Mouse (Mus musculus) CH12F3 (cell line): ENCODE data around the gene Gm33543.

ENCODE experiments used
- in situ Hi-C: fragments of 300-500 bp; cut with MboI; formaldehyde crosslinking; loops from 2 replicates; pipeline ENCODE4 v1.14.3; 2020; ENCODE audit warnings: low sequenced_read_pairs

Gm33543 gene

DNA sequence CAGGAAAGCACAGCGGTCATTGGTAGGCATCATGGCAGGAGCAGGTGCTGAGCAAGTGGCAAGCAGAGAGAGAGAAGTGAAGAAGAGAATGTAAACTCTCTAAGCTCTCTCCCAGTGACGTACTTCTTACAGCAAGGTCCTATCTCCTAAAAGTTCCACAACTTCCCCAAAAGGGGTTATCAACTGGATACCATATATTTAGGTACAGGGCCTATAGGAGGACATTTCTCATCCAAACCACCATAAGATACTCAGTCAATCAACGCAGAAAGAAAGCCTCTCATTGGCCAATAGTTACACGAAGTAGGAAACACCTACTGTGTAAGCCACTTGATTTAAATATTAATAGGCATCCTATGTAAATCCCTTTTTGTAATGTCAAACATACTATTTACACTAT, 3.7 kb downstream of the Gm33543 start:
- in situ Hi-C loops: no loop called here

- in situ Hi-C loops: no loop called here
These were observed 6.0 kb downstream of the Gm33543 start for GRCm38 (mm10) chr10:95836530-95837264.

DNA sequence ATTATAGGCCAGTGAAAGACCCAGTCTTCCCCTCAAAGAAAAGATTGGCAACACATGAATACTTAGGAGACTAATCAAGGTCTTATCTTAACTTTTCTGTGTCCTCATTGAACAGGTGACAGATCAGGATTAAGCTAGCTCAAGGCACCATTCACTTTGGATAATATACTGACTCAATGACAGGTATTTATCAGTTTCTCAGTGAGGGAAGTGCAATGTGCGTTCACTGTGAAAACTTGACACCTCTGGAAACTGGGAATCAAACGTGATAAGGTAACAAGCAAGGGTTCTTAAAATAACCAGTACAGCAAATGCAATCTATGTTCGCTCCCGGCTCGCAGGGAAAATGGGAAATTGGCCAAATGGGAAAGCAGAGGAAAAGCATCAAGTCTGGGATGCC, 11.8 kb downstream of the Gm33543 start:
- in situ Hi-C loops: no loop called here

DNA sequence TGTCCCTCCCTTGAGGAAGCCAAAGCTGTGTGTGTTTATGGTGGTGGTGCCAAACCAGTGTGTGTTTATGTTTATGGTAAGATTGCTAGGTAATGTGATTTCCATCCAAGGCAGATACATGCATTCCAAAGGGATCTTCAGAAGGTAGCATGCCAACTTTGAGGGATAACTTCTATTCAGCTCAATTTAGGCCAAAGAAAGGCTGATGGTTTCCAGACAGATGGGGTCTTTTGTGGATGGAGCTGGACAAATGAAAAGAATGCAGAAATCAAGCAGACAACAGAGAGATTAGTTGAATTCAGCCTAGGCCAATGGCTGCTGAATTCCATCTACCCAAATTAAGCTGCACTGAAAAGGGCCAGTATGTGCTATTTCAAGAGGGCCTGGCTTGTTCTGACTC, 13.3 kb downstream of the Gm33543 start:
- in situ Hi-C loops: no loop called here

GRCm38 (mm10) chr10:95828374-95828773, 14.4 kb downstream of the Gm33543 start:
- in situ Hi-C loops: no loop called here

DNA sequence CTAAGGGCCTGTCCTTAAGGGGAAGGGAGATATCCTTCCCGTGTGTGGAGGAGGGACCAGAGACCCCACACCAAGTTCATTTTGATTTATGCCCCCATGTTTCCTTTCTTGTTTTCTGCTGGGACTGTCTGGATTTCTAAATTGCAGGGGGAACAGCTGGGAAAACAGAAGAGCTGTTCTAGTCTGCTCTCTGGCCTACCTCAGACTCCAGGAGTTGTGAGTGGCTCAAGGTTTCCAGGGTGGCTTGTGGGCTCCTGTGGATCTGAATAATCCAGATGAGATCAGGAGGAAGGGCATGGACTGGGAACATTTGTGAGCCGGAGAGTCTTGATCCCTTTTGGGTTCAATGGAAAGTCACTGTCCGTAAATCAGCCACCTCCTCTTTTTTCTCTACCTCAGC, 17.1 kb downstream of the Gm33543 start:
- in situ Hi-C loops: no loop called here

DNA sequence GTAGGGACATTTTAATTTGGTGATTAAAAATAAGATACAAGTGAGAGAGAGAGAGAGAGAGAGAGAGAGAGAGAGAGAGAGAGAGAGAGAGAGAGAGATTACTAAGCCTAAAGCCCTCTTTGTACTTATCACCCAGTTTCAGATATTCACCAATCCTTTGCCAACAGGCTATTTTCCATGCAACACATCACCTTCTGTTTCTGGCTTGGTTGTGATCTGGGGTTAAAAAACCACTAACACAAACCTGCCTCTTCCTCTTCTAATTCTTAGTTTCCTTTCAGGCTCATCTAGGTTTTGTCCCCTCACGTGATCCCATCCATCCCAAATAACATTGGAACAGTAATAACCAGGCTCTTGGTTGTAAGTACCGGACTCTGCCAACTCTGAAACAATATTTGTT, 24.2 kb downstream of the Gm33543 start:
- in situ Hi-C loops: no loop called here

- in situ Hi-C loops: no loop called here
These were observed 25.1 kb downstream of the Gm33543 start for GRCm38 (mm10) chr10:95817419-95818161.

DNA sequence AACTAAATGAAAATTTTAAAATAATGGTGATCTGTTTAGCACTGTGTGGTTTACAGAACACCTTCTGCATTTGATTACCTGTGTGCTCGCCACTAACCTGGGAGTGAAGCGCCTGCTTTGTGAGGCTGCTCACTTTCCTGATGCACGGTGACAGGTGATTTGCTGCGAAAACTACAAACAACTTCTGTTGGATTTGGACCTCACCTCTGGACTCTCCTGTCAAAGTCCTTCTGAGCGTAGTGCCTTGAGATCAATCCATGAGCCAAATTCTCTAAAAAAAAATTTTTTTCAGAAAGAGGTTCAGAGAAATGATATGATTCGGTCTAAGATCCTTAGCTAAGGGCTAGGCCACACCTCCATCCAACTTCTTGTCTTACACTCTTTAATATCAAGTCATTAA, 28.4 kb downstream of the Gm33543 start:
- in situ Hi-C loops: no loop called here

GRCm38 (mm10) chr10:95811869-95812268, 30.9 kb downstream of the Gm33543 start:
- in situ Hi-C loops: no loop called here

GRCm38 (mm10) chr10:95801443-95801811, 41.3 kb downstream of the Gm33543 start:
- in situ Hi-C loops: no loop called here

DNA sequence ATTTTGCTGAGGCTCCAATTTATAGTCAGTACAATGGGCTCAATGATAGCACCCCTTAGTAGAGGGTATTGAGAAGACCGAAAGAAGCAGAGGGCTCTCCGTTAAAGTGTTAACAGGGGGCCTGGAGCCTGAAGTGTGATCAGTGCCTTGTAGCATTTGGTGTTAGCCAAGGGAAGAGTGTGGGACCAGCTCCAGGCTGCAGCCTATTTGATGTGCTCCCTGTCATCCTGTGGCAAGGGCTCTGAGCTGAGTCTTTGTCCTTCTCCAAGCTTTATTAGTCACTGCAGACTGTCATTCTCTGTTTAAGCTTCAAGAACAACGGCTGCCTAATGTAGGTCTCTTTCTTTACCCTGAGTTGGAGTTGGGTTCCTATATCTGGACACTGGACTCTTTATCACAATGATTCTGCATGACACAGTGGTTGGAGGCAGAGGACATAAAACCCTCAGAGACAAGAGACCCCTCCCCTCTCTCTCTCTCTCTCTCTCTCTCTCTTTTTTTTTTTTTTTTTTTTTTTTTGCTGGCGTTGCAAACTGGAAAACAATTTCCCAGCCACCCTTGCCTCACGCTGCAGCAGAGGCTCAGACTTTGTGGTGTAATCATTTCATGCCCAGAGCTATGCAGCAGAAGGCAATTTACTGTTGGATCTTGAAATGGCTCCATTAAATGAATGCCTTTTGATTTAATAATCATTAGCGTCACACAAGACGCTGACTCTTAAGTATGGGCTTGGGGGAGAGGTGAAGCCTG, 41.9 kb downstream of the Gm33543 start:
- in situ Hi-C loops: no loop called here

- in situ Hi-C loops: no loop called here
These were observed 44.9 kb downstream of the Gm33543 start for GRCm38 (mm10) chr10:95797645-95798395.

DNA sequence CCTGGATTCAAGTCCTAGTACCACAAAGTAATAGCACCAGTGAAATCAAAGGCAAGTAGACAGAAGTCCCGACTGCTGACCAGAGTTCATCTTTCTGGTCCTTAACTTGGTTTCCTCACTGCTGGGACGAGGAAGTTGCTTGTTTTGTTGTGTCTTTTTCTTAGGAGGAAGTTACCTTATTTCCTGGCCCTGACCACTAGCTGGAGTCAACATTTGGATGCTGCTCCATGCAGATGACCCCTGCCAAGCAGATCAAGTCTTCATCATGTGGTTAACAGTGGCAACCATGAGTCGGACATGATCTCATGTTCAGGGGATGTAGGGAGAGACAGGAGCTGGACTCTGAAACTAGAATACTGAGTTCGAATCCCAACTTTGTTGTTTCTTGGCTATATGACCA, 47.2 kb downstream of the Gm33543 start:
- in situ Hi-C loops: no loop called here

- in situ Hi-C loops: no loop called here
These were observed 48.0 kb downstream of the Gm33543 start for GRCm38 (mm10) chr10:95794706-95795105.

- in situ Hi-C loops: no loop called here
These were observed 51.3 kb downstream of the Gm33543 start for GRCm38 (mm10) chr10:95791427-95791804.

DNA sequence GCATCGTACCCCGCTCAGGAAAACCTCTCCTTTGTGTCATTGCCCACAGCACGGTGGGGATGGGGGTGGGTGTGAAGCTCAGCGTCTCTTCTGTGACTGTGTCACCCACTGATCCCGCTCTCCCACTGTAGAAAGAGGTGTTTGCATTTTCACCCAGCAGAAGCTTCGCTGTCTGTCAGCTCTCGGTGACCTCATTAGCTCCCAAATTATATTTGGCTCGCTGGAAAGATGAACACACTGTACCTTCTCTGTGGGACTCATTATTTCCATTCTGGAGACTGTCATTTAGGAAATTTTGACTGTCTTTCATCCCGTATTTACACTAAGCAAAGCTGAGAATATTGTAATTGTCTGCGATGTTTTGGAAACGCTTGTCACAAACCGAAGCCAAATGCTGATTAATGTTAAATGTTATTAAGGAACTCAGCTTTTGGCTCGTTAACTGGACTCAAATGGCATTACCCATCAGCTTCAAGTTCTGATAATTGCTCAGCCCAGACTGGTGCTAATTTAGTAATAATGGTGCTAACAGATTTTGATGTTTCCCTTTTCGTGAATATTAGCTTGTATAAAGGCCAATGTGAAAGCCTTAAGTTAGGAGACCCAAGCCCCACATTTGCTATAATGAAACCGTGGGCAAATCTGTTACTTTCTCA, 51.8 kb downstream of the Gm33543 start:
- in situ Hi-C loops: no loop called here

DNA sequence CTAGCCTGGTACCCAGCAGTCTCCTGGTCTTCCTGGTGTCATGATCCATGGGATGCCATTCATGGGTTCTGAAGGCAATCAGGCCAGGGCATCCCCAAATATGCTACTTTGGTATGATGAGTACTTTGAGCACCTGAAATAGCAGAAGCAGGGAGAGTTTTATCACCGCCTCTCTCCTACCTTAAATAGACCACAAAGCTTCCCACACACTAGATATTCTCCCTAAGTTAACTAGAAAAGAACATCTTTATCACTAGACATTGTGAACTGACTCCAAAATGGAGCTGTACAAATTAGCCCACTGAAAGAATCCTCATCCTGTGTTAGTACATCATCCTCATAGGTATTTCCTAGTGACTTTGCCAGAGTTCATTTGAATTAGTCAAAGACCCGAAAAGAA, 55.6 kb downstream of the Gm33543 start:
- in situ Hi-C loops: no loop called here

DNA sequence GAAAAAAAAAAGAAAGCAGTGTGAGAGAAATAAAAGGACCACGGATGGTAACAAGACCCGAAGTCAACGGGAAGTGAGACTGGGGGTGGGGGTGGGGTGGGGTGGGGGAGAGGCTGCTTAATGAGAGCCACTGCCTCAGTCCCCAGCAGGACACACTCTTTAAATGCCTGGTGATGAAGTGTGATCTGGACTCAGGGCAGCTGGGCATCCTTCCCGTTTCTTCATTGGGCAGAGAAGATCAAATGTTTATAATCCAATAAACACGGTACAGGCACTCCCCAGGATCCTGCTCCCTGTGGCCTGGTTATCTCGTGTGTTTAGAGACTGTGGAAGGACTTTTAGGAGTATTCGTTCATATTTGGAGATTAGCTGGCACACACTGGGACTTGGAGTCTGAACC, 57.9 kb downstream of the Gm33543 start:
- in situ Hi-C loops: no loop called here

- in situ Hi-C loops: no loop called here
These were observed 61.7 kb downstream of the Gm33543 start for GRCm38 (mm10) chr10:95780881-95781600.
